Mouse (Mus musculus) mature B cell (primary cell): ENCODE results near the gene Gm5148.

ENCODE experiments used
- in situ Hi-C: fragments of 300-500 bp; cut with MboI; formaldehyde crosslinking; loops from 2 replicates; pipeline ENCODE4 v1.14.3; 2019

Gm5148 gene

GRCm38 (mm10) chr3:37738171-37738950 lies 14.1 kb upstream of the Gm5148 start:
- in situ Hi-C loops, result no loop called here

- in situ Hi-C loops, result no loop called here
Measured at GRCm38 (mm10) chr3:37737407-37737806, 13.1 kb upstream of the Gm5148 start.

- in situ Hi-C loops, result no loop called here
Measured at GRCm38 (mm10) chr3:37735166-37735565, 10.9 kb upstream of the Gm5148 start.

- in situ Hi-C loops, result no loop called here
Measured at GRCm38 (mm10) chr3:37729142-37729541, 4.9 kb upstream of the Gm5148 start.

GRCm38 (mm10) chr3:37728112-37729100 lies 4.1 kb upstream of the Gm5148 start:
- in situ Hi-C loops, result no loop called here

- in situ Hi-C loops, result no loop called here
Measured at GRCm38 (mm10) chr3:37727392-37727791, 3.1 kb upstream of the Gm5148 start.

- in situ Hi-C loops, result no loop called here
Measured at GRCm38 (mm10) chr3:37726501-37727140, 2.3 kb upstream of the Gm5148 start.

- in situ Hi-C loops, result no loop called here
Measured at GRCm38 (mm10) chr3:37724946-37725735, 851 bp upstream of the Gm5148 start.

- in situ Hi-C loops, result no loop called here
Measured at GRCm38 (mm10) chr3:37723662-37724170, 574 bp downstream of the Gm5148 start.

GRCm38 (mm10) chr3:37723061-37723521 lies 1.2 kb downstream of the Gm5148 start:
- in situ Hi-C loops, result no loop called here

- in situ Hi-C loops, result no loop called here
Measured at GRCm38 (mm10) chr3:37722487-37723060, 1.7 kb downstream of the Gm5148 start.

- in situ Hi-C loops, result no loop called here
Measured at GRCm38 (mm10) chr3:37716992-37717391, 7.3 kb downstream of the Gm5148 start.

- in situ Hi-C loops, result no loop called here
Measured at GRCm38 (mm10) chr3:37715734-37716133, 8.6 kb downstream of the Gm5148 start.

- in situ Hi-C loops, result no loop called here
Measured at GRCm38 (mm10) chr3:37712501-37712900, 11.8 kb downstream of the Gm5148 start.

- in situ Hi-C loops, result no loop called here
Measured at GRCm38 (mm10) chr3:37711639-37712038, 12.7 kb downstream of the Gm5148 start.

- in situ Hi-C loops, result no loop called here
Measured at GRCm38 (mm10) chr3:37707801-37708200, 16.5 kb downstream of the Gm5148 start.

- in situ Hi-C loops, result no loop called here
Measured at GRCm38 (mm10) chr3:37706439-37706838, 17.9 kb downstream of the Gm5148 start.

- in situ Hi-C loops, result no loop called here
Measured at GRCm38 (mm10) chr3:37705436-37705835, 18.9 kb downstream of the Gm5148 start.

- in situ Hi-C loops, result no loop called here
Measured at GRCm38 (mm10) chr3:37704701-37705279, 19.5 kb downstream of the Gm5148 start.

GRCm38 (mm10) chr3:37703066-37703465 lies 21.2 kb downstream of the Gm5148 start:
- in situ Hi-C loops, result no loop called here
